Mouse (Mus musculus): ENCODE data around the gene Ippk.

DNA sequence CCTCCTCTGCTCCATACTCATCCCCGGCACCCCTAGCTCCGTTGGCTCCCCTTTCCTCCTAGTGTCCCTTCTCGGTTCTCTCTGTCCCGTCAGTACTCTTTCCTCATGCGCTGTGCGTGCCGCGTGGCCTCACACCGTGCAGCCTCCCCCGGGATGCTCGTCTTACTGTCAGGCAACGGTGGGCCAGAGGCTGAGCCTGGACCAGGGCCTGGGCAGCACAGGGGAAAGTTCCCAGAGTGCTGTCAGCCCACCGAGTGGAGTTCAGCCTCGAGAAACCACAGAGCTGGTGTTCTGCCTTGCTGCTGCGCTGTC lies 513 bp downstream of the Ippk start:
- TF ChIP-seq CTCF (IDR thresholded peaks at IDR 0.05; ENCODE audit: insufficient read depth, low read depth, low read length) (no peak), POLR2A (IDR thresholded peaks at IDR 0.05; ENCODE audit: insufficient read depth, low read depth, low read length) (no peak)
